Mouse (Mus musculus) lung, postnatal 0 days (tissue): Measurements from ENCODE around the gene Ryr3. TPM values are rescaled to one million over a fixed set of nuclear protein-coding genes. Genes with fewer than 3 reads are reported as not detected.

Experiments used
- ATAC-seq: fragments of 200-750 bp; cut with Nextera tagmentation; 2 replicates; pipeline ENCODE4 v1.8.0; 2017; ENCODE audit warnings: moderate library complexity
- DNase-seq: peaks from one replicate; pipeline ENCODE4 v3.0.0-alpha.2; 2016; ENCODE audit warnings: low spot score
- H3K27ac ChIP-seq: fragments of 300-500 bp; sonication (generic); 2 replicates; pipeline ENCODE4 v1.5.1; 2014; ENCODE audit warnings: antibody characterized with exemption, mild to moderate bottlenecking, low read length, mixed read lengths
- H3K27me3 ChIP-seq: fragments of 300-500 bp; sonication (generic); replicated peaks from 2 replicates; pipeline ENCODE4 v1.6.1; 2014; ENCODE audit warnings: low read length, mixed read lengths; ENCODE audit not compliant: insufficient read depth
- H3K36me3 ChIP-seq: fragments of 300-500 bp; sonication (generic); 2 replicates; pipeline ENCODE4 v1.6.1; 2014; ENCODE audit warnings: low read length, mixed read lengths; ENCODE audit not compliant: insufficient read depth
- H3K4me1 ChIP-seq: fragments of 300-500 bp; sonication (generic); 2 replicates; pipeline ENCODE4 v1.6.1; 2014; ENCODE audit warnings: antibody characterized with exemption, low read depth, low read length, mixed read lengths; ENCODE audit not compliant: insufficient read depth
- H3K4me2 ChIP-seq: fragments of 300-500 bp; sonication (generic); replicated peaks from 2 replicates; pipeline ENCODE4 v1.6.1; 2014; ENCODE audit warnings: low read depth, mild to moderate bottlenecking, low read length, moderate library complexity, mixed read lengths
- H3K4me3 ChIP-seq: fragments of 300-500 bp; sonication (generic); 2 replicates; pipeline ENCODE4 v1.5.1; 2014; ENCODE audit warnings: low read depth, low read length
- H3K9ac ChIP-seq: fragments of 300-500 bp; sonication (generic); replicated peaks from 2 replicates; pipeline ENCODE4 v1.6.1; 2014; ENCODE audit warnings: low read depth, mild to moderate bottlenecking
- H3K9me3 ChIP-seq: fragments of 300-500 bp; sonication (generic); 2 replicates; pipeline ENCODE4 v1.6.1; 2016; ENCODE audit warnings: low read length, mixed read lengths
- CTCF ChIP-seq: IDR thresholded peaks from 2 replicates; pipeline ENCODE4 v1.5.1; 2016; ENCODE audit warnings: antibody characterized with exemption, mild to moderate bottlenecking
- EP300 ChIP-seq: IDR thresholded peaks from 2 replicates; pipeline ENCODE4 v1.6.1; 2016; ENCODE audit warnings: antibody characterized with exemption, mild to moderate bottlenecking, control low read depth
- WGBS: fragments of 180-500 bp; shearing (Covaris S2); extraction: QIAGEN DNeasy Blood & Tissue Kit; methylation state at CpG from one replicate; pipeline ENCODE4 v1.1.7; 2014; 5-methylcytosine and 5-hydroxymethylcytosine counted together
- polyA plus RNA-seq: library from polyadenylated mRNA; unstranded; fragments of >200 nt; fragmentation: Nextera tagmentation; extraction: Ambion mirVana; gene quantifications from 2 replicates; pipeline ENCODE4 v1.2.1, GENCODE M21; 2015

The Ryr3 gene
- polyA plus RNA-seq, 1 experiment from 2014 or later, result 0.57 TPM

DNA sequence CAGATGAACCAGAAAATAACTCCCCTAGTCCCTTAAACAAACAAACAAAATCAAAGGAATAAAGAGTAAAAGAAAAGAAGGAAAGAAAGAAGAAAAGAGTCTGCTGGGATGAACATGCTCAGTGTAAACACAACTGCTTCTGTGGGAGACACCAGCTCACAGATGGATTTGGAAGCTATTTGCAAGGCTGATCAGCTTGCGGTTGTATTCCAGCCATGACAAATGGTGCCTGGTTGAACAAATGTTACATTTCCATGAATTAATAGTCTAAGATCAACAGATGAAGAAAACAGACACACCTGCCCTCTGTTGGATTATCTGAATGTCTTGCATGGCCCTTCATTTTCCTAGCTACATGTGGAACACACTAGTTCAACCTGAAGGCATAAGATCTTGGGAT lies 468.4 kb downstream of the Ryr3 start:
- WGBS, result 89% methylated on average over 1 of the region's 1 CpGs
- H3K36me3 ChIP-seq, result no peaks in the 10 kb centered on the region
- H3K27ac ChIP-seq, result no peak overlapping the region
- no peak overlapping the region for H3K9ac ChIP-seq
- H3K27me3 ChIP-seq, result no peaks in the 10 kb centered on the region
- no peak for TF ChIP-seq CTCF
- TF ChIP-seq EP300, result no peak
- no peaks in the 10 kb centered on the region for H3K9me3 ChIP-seq
- no peak overlapping the region for H3K4me3 ChIP-seq
- H3K4me2 ChIP-seq, result no peak overlapping the region
- DNase-seq (no peak), ATAC-seq (no peak)
- H3K4me1 ChIP-seq, result no peaks in the 10 kb centered on the region

DNA sequence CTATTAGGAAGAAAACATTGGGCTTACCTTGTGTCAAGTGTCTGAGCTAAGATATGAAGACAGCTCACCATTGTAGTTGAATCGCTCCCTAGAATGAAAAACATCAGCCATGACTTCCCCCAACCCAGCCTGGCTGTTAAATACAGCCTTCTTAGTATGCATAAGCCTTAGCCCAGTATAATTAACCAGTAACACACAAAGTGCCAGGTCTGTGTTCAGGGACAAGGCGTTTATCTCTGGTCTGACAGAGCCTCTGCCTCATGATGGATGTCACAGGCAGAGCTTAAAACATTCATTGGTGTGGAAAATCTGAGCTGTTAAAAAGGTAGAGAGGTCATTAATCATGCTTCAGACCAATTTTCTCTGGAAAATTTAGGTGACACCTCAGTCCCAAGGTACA lies 484.0 kb downstream of the Ryr3 start:
- Histone ChIP-seq H3K36me3 (no peaks in the 10 kb centered on the region), H3K9me3 (no peaks in the 10 kb centered on the region), H3K4me1 (no peaks in the 10 kb centered on the region), H3K4me2 (no peak overlapping the region), H3K27me3 (no peaks in the 10 kb centered on the region), H3K4me3 (no peak overlapping the region), H3K9ac (no peak overlapping the region), H3K27ac (no peak overlapping the region)
- no peak for ATAC-seq
- no peak for TF ChIP-seq EP300
- no peak for TF ChIP-seq CTCF
- whole genome bisulfite sequencing, result 41% methylated on average over 2 of the region's 2 CpGs
- DNase-seq, result no peak

DNA sequence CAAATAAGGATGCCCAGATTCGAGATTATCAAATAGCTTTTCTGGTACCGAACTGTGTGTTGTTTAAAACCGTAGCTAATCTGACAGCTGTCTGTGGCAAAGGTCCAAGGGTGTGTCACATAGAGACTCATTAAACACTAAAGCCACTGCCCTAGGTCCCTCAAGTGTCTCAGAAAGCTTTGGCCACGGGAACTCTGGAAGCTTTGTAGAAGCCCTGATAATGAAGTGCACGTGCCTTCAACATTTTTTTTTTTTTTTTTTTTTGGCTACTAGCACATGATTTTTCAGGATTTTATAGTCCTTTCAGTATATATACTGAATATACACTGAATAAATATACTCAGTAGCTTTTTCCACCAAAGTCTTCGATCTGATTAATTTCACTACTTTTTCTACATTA lies 489.1 kb downstream of the Ryr3 start:
- no peak overlapping the region for H3K9ac ChIP-seq
- H3K36me3 ChIP-seq, result no peaks in the 10 kb centered on the region
- H3K4me1 ChIP-seq, result no peaks in the 10 kb centered on the region
- ATAC-seq (no peak), DNase-seq (no peak)
- no peak overlapping the region for H3K27ac ChIP-seq
- no peaks in the 10 kb centered on the region for H3K9me3 ChIP-seq
- no peaks in the 10 kb centered on the region for H3K27me3 ChIP-seq
- H3K4me2 ChIP-seq, result no peak overlapping the region
- TF ChIP-seq EP300 (no peak), CTCF (no peak)
- 34% methylated on average over 6 of the region's 6 CpGs for WGBS
- H3K4me3 ChIP-seq, result no peak overlapping the region

DNA sequence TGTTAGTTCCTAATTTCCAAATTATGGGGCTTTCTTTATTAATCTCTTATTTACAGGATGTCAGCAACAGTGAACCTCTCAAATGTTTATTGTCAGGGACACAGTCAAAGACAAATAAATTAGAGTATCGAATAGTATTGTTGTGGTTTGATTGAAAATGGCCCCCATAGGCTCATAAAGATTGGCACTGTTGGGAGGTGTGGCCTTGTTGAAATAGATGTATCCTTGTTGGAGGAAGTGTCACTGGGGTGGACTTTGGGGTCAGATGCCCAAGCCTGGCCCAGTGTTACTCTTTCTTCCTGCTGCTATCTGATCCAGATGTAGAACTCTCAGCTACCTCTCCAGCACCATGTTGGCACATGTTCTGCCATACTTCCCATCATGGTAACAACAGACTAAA lies 495.7 kb downstream of the Ryr3 start:
- DNase-seq, result no peak
- TF ChIP-seq EP300 (no peak), CTCF (no peak)
- Histone ChIP-seq H3K36me3 (no peaks in the 10 kb centered on the region), H3K27ac (no peak overlapping the region), H3K4me2 (no peak overlapping the region), H3K4me1 (no peaks in the 10 kb centered on the region), H3K27me3 (no peaks in the 10 kb centered on the region), H3K9ac (no peak overlapping the region), H3K4me3 (no peak overlapping the region), H3K9me3 (no peaks in the 10 kb centered on the region)
- ATAC-seq, result no peak
- WGBS, result 73% methylated on average over 1 of the region's 1 CpGs

DNA sequence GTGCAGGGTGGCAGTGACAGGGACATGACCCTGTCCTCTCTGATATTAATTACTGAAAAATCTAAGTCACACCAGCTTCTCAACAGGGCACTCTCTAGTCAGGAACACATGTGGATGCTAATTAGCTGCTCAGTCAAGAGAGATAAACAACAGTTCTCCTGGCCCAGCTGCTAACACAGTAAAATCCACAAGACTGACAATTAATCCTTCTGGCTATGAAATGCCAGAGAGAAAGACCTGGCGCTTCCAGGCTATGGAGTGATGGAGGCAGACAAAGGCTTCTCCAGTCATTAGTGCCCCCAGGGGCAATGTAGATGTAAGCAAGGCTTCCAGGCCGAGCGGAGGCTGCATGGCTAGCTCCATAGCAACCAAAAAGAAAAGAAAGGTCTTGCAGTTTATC lies 496.2 kb downstream of the Ryr3 start:
- Histone ChIP-seq H3K36me3 (no peaks in the 10 kb centered on the region), H3K4me2 (no peak overlapping the region), H3K4me1 (no peaks in the 10 kb centered on the region), H3K4me3 (no peak overlapping the region), H3K27ac (no peak overlapping the region), H3K27me3 (no peaks in the 10 kb centered on the region), H3K9ac (no peak overlapping the region), H3K9me3 (no peaks in the 10 kb centered on the region)
- WGBS, result 47% methylated on average over 3 of the region's 3 CpGs
- DNase-seq (no peak), ATAC-seq (no peak)
- TF ChIP-seq EP300 (no peak), CTCF (no peak)

DNA sequence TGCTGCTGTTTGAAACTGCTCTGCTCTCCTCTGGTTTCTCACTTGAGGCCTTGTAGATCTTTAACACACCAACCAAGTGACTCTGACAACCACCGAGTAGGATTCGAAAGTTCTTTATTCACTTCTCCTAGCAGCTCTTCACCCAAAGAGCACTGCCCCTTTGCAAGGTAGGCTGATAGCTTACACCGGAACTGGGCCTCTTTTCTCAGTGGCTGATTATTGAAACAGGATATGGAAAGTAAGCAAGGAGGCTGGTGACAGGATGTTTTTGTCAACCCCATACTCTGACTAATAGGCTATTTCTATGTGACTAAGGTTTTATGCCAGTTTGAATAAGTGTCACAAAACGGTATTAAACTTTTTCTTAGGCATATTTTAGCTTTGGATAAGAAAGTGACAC lies 502.2 kb downstream of the Ryr3 start:
- H3K36me3 ChIP-seq, result no peaks in the 10 kb centered on the region
- no peak overlapping the region for H3K4me2 ChIP-seq
- no peaks in the 10 kb centered on the region for H3K9me3 ChIP-seq
- 48% methylated on average over 4 of the region's 4 CpGs for WGBS
- H3K9ac ChIP-seq, result no peak overlapping the region
- no peaks in the 10 kb centered on the region for H3K27me3 ChIP-seq
- ATAC-seq (no peak), DNase-seq (no peak)
- TF ChIP-seq EP300 (no peak), CTCF (no peak)
- no peak overlapping the region for H3K4me3 ChIP-seq
- H3K4me1 ChIP-seq, result no peaks in the 10 kb centered on the region
- H3K27ac ChIP-seq, result no peak overlapping the region

DNA sequence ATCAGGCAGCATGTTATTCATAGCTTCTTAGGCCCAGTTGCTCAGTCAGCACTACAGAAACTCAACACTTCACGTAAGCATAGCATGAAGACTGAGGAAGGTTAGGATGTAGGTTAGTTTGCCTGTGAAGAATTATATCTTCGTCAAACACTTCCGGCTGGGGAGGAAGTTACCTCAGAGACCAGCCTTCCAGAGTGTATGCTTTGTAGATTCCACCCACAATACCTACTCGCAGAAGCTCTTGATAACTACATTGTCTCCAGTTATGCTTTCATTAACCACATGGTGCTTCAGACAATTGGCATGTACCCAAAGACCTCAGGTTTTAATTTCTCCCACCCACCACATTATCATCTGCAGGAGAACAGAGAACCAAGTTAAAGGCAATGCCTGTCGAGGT lies 535.1 kb downstream of the Ryr3 start:
- Histone ChIP-seq H3K4me2 (no peak overlapping the region), H3K4me3 (no peak overlapping the region), H3K36me3 (no peaks in the 10 kb centered on the region), H3K9ac (no peak overlapping the region), H3K9me3 (no peaks in the 10 kb centered on the region), H3K27me3 (no peaks in the 10 kb centered on the region), H3K27ac (no peak overlapping the region), H3K4me1 (no peaks in the 10 kb centered on the region)
- TF ChIP-seq CTCF (no peak), EP300 (no peak)
- WGBS, result 67% methylated on average over 5 of the region's 5 CpGs
- DNase-seq (no peak), ATAC-seq (no peak)
